Mouse (Mus musculus): ENCODE data around the gene Dusp10. TPM values are rescaled to one million over a fixed set of nuclear protein-coding genes. Genes with fewer than 3 reads are reported as not detected.
A peak's percentile ranks its signal among the peaks of the same experiment; 100 is the strongest.

The Dusp10 gene
- polyA plus RNA-seq, 1 experiment from 2014 or later, result 6.8 TPM

DNA sequence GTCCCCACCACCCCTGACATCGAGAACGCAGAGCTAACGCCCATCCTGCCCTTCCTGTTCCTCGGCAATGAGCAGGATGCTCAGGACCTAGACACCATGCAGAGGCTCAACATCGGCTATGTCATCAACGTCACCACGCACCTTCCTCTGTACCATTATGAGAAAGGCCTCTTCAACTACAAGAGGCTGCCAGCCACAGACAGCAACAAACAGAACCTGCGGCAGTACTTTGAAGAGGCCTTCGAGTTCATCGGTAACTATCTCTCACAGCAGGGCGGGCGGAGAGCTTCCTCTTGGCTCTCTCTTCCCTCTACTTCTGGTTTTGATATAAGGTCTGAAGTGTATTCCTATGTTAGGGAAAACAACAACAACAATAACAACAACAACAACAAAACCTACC, 55.9 kb downstream of the Dusp10 start:
- no peaks in the 10 kb centered on the region for H3K4me1 ChIP-seq (replicated peaks; ENCODE audit: control insufficient read depth, insufficient read depth, low read length)
- 93% methylated on average over 12 of the region's 12 CpGs for WGBS
- no peak overlapping the region for H3K27ac ChIP-seq (ENCODE audit: low read length)
- no peaks in the 10 kb centered on the region for H3K27me3 ChIP-seq (ENCODE audit: control insufficient read depth, insufficient read depth, low read depth, low read length)
- no peak overlapping the region for H3K4me2 ChIP-seq (ENCODE audit: low read depth, low read length)
- no peak overlapping the region for H3K4me3 ChIP-seq (ENCODE audit: low read length)
- H3K9ac ChIP-seq (ENCODE audit: low read length), result no peak overlapping the region
- no peaks in the 10 kb centered on the region for H3K9me3 ChIP-seq (ENCODE audit: control insufficient read depth, low read length)
- ATAC-seq (ENCODE audit: low read depth), result no peak
- H3K36me3 ChIP-seq (ENCODE audit: control insufficient read depth, insufficient read depth, low read length), result peaks cover 8% of the 10 kb centered on the region

DNA sequence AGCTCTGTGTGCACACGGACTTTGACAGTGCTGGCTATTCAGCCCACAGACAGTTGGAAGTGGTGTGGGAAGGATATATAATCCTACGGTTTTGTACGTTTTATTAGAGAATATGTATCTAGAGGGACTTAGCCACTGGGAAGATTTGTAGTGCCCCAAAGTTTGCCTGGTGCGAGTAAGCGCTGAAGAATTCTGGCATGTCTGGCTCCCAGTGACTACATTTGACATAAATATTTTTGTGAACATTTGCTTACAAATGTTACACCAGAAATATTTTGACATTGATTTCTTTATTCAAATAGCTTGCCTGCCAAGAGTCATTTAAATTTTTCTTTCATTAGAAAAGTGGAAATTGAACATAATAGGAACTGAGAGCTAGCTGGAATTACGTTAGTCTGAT, 63.0 kb downstream of the Dusp10 start:
- 42% methylated on average over 6 of the region's 6 CpGs for WGBS
- Histone ChIP-seq H3K27me3 (ENCODE audit: control insufficient read depth, insufficient read depth, low read depth, low read length) (no peaks in the 10 kb centered on the region), H3K4me1 (replicated peaks; ENCODE audit: control insufficient read depth, insufficient read depth, low read length) (peaks cover 9% of the 10 kb centered on the region), H3K4me3 (ENCODE audit: low read length) (no peak overlapping the region), H3K36me3 (ENCODE audit: control insufficient read depth, insufficient read depth, low read length) (no peaks in the 10 kb centered on the region), H3K4me2 (ENCODE audit: low read depth, low read length) (no peak overlapping the region), H3K9me3 (ENCODE audit: control insufficient read depth, low read length) (no peaks in the 10 kb centered on the region), H3K9ac (ENCODE audit: low read length) (no peak overlapping the region), H3K27ac (ENCODE audit: low read length) (peak overlapping the region; percentile 48; the same call in 1 of the 2 replicates)
- peak; percentile 51; the same call in 1 of the 2 replicates for ATAC-seq (ENCODE audit: low read depth)

DNA sequence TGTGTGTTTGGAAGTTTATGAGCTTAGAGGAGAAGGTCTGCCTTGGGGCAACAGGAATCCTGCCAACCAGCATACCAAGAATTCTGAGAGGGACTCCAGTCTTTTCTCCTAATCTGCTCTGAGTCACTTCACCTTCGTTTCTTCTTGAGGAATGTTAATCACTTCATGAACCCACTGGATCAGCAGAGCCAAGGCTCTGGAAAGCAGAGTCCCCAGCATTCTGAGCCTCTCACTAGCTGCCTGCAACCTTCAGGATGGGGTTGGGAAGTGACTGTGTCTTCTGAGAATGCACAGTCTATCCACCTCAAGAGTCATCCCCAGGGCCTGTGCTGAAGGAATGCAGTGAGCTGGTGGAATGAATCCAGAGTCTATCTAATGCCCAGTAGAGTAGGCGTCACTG, 63.7 kb downstream of the Dusp10 start:
- H3K4me3 ChIP-seq (ENCODE audit: low read length), result no peak overlapping the region
- no peaks in the 10 kb centered on the region for H3K9me3 ChIP-seq (ENCODE audit: control insufficient read depth, low read length)
- H3K27me3 ChIP-seq (ENCODE audit: control insufficient read depth, insufficient read depth, low read depth, low read length), result no peaks in the 10 kb centered on the region
- peaks cover 9% of the 10 kb centered on the region for H3K4me1 ChIP-seq (replicated peaks; ENCODE audit: control insufficient read depth, insufficient read depth, low read length)
- no peak overlapping the region for H3K4me2 ChIP-seq (ENCODE audit: low read depth, low read length)
- no peaks in the 10 kb centered on the region for H3K36me3 ChIP-seq (ENCODE audit: control insufficient read depth, insufficient read depth, low read length)
- no peak overlapping the region for H3K9ac ChIP-seq (ENCODE audit: low read length)
- WGBS, result 37% methylated on average over 2 of the region's 2 CpGs
- peak overlapping the region; percentile 56 for H3K27ac ChIP-seq (ENCODE audit: low read length)
- 0 out of 2 replicates have a peak, but pooled peaks have one; percentile 26 for ATAC-seq (ENCODE audit: low read depth)

DNA sequence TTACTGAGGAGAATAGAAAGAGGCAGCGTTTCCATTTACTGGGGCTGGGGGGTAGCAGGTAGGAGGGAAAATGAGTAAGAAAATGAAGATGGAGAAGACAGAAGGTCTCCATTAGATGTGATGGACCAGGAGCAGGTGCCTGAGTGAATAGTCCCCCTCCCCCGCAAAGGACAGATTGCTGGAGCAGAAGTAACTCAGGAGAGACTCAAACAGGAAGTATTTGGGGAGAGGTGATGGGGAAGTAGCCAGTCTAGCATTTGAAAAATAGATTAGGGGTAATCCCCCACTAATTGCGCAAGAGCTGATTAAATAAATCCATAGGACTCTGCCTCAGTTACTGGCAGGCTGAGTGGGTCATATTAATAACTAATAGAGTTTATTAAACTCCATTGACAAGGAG, 66.2 kb downstream of the Dusp10 start:
- H3K9me3 ChIP-seq (ENCODE audit: control insufficient read depth, low read length), result no peaks in the 10 kb centered on the region
- no peak overlapping the region for H3K4me2 ChIP-seq (ENCODE audit: low read depth, low read length)
- H3K27ac ChIP-seq (ENCODE audit: low read length), result no peak overlapping the region
- ATAC-seq (ENCODE audit: low read depth), result no peak
- H3K36me3 ChIP-seq (ENCODE audit: control insufficient read depth, insufficient read depth, low read length), result no peaks in the 10 kb centered on the region
- no peak overlapping the region for H3K4me3 ChIP-seq (ENCODE audit: low read length)
- no peak overlapping the region for H3K9ac ChIP-seq (ENCODE audit: low read length)
- no peaks in the 10 kb centered on the region for H3K27me3 ChIP-seq (ENCODE audit: control insufficient read depth, insufficient read depth, low read depth, low read length)
- 91% methylated on average over 3 of the region's 3 CpGs for WGBS
- peaks cover 9% of the 10 kb centered on the region for H3K4me1 ChIP-seq (replicated peaks; ENCODE audit: control insufficient read depth, insufficient read depth, low read length)

DNA sequence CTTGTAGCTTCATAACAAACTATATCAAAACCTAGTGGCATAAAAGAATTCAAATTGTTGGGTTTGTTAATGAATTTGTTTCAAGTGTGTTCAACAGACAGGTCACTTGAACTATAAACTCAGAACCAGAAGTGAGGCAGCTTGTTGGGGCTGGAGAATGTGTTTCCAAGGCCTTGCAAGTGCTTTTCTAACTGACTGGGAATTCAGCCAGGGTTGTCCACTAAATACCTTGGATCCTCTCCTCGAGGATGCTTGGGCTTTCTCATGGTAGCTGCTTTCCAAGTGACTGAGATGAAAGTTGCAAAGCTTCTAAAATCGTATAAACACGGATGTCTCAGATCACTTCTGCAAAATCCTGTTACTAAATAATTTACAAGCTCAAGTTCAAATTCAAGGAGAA, 69.6 kb downstream of the Dusp10 start:
- no peak overlapping the region for H3K9ac ChIP-seq (ENCODE audit: low read length)
- no peak overlapping the region for H3K4me3 ChIP-seq (ENCODE audit: low read length)
- no peak for ATAC-seq (ENCODE audit: low read depth)
- H3K4me2 ChIP-seq (ENCODE audit: low read depth, low read length), result no peak overlapping the region
- no peaks in the 10 kb centered on the region for H3K27me3 ChIP-seq (ENCODE audit: control insufficient read depth, insufficient read depth, low read depth, low read length)
- H3K9me3 ChIP-seq (ENCODE audit: control insufficient read depth, low read length), result no peaks in the 10 kb centered on the region
- no peak overlapping the region for H3K27ac ChIP-seq (ENCODE audit: low read length)
- 28% methylated on average over 3 of the region's 3 CpGs for WGBS
- H3K4me1 ChIP-seq (replicated peaks; ENCODE audit: control insufficient read depth, insufficient read depth, low read length), result no peaks in the 10 kb centered on the region; the same call in 1 of the 2 replicates
- H3K36me3 ChIP-seq (ENCODE audit: control insufficient read depth, insufficient read depth, low read length), result no peaks in the 10 kb centered on the region

DNA sequence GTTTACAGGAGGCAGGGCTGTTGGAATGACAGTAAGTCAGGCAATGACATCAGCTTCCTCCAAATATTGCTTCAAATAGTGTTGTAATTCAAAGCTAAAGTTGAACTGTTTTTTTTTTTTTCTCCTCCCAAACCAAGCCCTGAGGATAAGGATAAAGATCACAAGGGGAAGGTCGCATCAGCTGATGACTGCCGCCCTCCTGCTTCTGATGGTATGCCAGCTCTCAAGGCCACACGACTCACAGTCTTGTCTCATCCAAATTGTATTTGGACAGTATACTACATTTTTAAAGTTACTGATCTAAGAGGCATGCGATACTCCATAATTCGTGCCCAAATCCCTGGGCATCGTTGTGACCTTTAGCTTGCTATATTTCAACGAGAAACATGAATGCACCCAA, 70.1 kb downstream of the Dusp10 start:
- no peaks in the 10 kb centered on the region for H3K27me3 ChIP-seq (ENCODE audit: control insufficient read depth, insufficient read depth, low read depth, low read length)
- H3K9me3 ChIP-seq (ENCODE audit: control insufficient read depth, low read length), result no peaks in the 10 kb centered on the region
- H3K9ac ChIP-seq (ENCODE audit: low read length), result no peak overlapping the region
- no peak overlapping the region for H3K4me2 ChIP-seq (ENCODE audit: low read depth, low read length)
- H3K4me1 ChIP-seq (replicated peaks; ENCODE audit: control insufficient read depth, insufficient read depth, low read length), result no peaks in the 10 kb centered on the region; the same call in 1 of the 2 replicates
- H3K36me3 ChIP-seq (ENCODE audit: control insufficient read depth, insufficient read depth, low read length), result no peaks in the 10 kb centered on the region
- no peak overlapping the region for H3K4me3 ChIP-seq (ENCODE audit: low read length)
- 66% methylated on average over 7 of the region's 7 CpGs for WGBS
- no peak for ATAC-seq (ENCODE audit: low read depth)
- no peak overlapping the region for H3K27ac ChIP-seq (ENCODE audit: low read length)

DNA sequence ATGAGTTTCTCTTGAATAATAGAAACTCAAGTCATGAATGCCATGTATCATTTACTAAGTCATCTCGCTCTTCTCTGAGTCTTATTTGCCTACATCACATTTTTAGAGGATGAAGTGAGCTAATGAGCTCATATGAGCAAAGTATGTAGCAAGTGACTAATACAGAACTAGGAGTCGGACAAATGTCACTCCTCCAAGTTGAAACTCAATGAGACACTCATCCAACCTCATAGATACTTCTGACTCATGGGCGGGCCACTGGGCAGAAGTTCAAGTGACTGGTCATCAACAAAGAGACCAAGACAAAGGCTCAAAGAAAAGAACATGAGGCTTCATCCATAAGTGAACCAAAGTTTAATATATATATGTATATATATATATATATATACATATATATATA, 71.9 kb downstream of the Dusp10 start:
- Histone ChIP-seq H3K9ac (ENCODE audit: low read length) (no peak overlapping the region), H3K4me1 (replicated peaks; ENCODE audit: control insufficient read depth, insufficient read depth, low read length) (no peaks in the 10 kb centered on the region; the same call in 1 of the 2 replicates), H3K4me3 (ENCODE audit: low read length) (no peak overlapping the region), H3K36me3 (ENCODE audit: control insufficient read depth, insufficient read depth, low read length) (no peaks in the 10 kb centered on the region), H3K27ac (ENCODE audit: low read length) (no peak overlapping the region), H3K4me2 (ENCODE audit: low read depth, low read length) (no peak overlapping the region), H3K9me3 (ENCODE audit: control insufficient read depth, low read length) (no peaks in the 10 kb centered on the region), H3K27me3 (ENCODE audit: control insufficient read depth, insufficient read depth, low read depth, low read length) (no peaks in the 10 kb centered on the region)
- ATAC-seq (ENCODE audit: low read depth), result no peak
- WGBS, result 84% methylated on average over 3 of the region's 3 CpGs

DNA sequence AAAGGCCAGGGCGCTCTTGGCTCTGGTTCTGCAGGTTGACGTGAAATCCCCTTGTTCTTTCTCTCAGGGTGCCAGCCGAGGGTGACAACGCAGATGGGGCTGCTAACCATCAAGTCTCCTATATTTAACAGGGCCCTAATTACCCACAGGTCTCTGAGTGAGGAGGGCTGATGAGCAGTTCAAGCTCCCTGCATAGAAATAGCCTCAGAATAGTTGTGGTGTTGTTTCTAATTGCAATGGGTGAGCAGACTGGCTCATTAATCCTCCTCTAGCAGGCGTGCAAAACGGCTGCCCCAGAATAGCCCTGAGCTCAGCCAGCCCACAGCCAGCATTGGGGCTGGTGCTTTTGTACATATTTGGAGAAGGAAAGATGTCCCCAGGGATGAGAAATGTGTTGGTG, 77.4 kb downstream of the Dusp10 start:
- Histone ChIP-seq H3K9ac (ENCODE audit: low read length) (no peak overlapping the region), H3K9me3 (ENCODE audit: control insufficient read depth, low read length) (no peaks in the 10 kb centered on the region), H3K36me3 (ENCODE audit: control insufficient read depth, insufficient read depth, low read length) (no peaks in the 10 kb centered on the region), H3K27me3 (ENCODE audit: control insufficient read depth, insufficient read depth, low read depth, low read length) (no peaks in the 10 kb centered on the region), H3K4me1 (replicated peaks; ENCODE audit: control insufficient read depth, insufficient read depth, low read length) (no peaks in the 10 kb centered on the region), H3K27ac (ENCODE audit: low read length) (no peak overlapping the region), H3K4me2 (ENCODE audit: low read depth, low read length) (no peak overlapping the region), H3K4me3 (ENCODE audit: low read length) (no peak overlapping the region)
- ATAC-seq (ENCODE audit: low read depth), result no peak
- 69% methylated on average over 6 of the region's 6 CpGs for WGBS

DNA sequence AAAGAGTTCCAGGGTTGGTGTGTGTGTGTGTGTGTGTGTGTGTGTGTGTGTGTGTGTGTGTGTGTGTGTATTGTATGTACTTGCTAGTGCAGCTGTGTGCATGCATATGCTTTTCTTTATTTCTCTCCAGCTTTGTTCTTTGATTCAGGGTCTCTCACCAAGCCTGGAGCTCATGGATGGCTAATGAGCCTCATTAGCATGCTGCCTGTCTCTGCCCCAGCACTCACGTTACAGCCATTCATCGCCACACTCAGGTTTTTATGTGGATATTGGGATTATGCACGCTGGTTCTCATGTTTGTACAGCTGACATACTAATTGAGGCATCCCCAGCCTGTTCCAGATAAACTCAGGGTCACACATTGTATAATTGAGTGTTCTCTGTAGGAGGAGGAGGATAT, 81.8 kb downstream of the Dusp10 start:
- no peaks in the 10 kb centered on the region for H3K36me3 ChIP-seq (ENCODE audit: control insufficient read depth, insufficient read depth, low read length)
- H3K27ac ChIP-seq (ENCODE audit: low read length), result no peak overlapping the region
- no peak overlapping the region for H3K9ac ChIP-seq (ENCODE audit: low read length)
- no peak overlapping the region for H3K4me2 ChIP-seq (ENCODE audit: low read depth, low read length)
- no peak overlapping the region for H3K4me3 ChIP-seq (ENCODE audit: low read length)
- WGBS, result 62% methylated on average over 3 of the region's 3 CpGs
- ATAC-seq (ENCODE audit: low read depth), result no peak
- no peaks in the 10 kb centered on the region for H3K9me3 ChIP-seq (ENCODE audit: control insufficient read depth, low read length)
- no peaks in the 10 kb centered on the region for H3K4me1 ChIP-seq (replicated peaks; ENCODE audit: control insufficient read depth, insufficient read depth, low read length)
- H3K27me3 ChIP-seq (ENCODE audit: control insufficient read depth, insufficient read depth, low read depth, low read length), result no peaks in the 10 kb centered on the region

DNA sequence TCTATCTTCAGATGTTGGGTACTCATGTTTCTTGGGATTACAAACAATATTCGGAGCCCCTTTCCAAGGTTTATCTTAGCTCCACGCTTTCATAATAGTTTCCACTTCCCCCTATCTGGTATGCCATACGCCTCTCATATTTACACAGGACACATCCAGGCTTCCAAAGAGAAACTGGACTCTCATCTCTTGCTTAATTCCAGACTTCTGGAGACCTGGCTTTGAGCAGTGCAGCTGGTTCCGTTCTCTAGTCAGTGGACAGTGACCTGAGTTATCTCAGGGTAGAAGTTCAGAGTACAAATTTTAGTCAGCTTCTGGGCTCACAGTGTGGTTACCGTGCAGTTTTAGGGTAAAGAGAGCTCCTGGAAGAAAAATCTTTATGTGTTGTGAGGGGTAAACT, 87.3 kb downstream of the Dusp10 start:
- H3K27ac ChIP-seq (ENCODE audit: low read length), result no peak overlapping the region
- H3K9me3 ChIP-seq (ENCODE audit: control insufficient read depth, low read length), result no peaks in the 10 kb centered on the region
- H3K36me3 ChIP-seq (ENCODE audit: control insufficient read depth, insufficient read depth, low read length), result no peaks in the 10 kb centered on the region
- H3K4me2 ChIP-seq (ENCODE audit: low read depth, low read length), result no peak overlapping the region
- H3K4me3 ChIP-seq (ENCODE audit: low read length), result no peak overlapping the region
- no peaks in the 10 kb centered on the region for H3K27me3 ChIP-seq (ENCODE audit: control insufficient read depth, insufficient read depth, low read depth, low read length)
- no peak overlapping the region for H3K9ac ChIP-seq (ENCODE audit: low read length)
- H3K4me1 ChIP-seq (replicated peaks; ENCODE audit: control insufficient read depth, insufficient read depth, low read length), result no peaks in the 10 kb centered on the region
- ATAC-seq (ENCODE audit: low read depth), result no peak
- WGBS, result 42% methylated on average over 5 of the region's 5 CpGs
